In genomic region chr10:3905747-3906146, GRCm38 (mm10) we compare ENCODE assay signal across 18 mouse cellular contexts.
"Had no signal": no experiment of that assay in that cellular context is flagged by ENCODE, and none has a peak within 500 bp of the region (broad histone marks: within the 10 kb centered on the region; RNA-seq: fewer than 3 reads in every experiment).

No protein-coding gene starts in this region.

- H3K4me2 ChIP-seq: lung, embryonic 14.5 days; midbrain, embryonic 13.5 days; neural tube, embryonic 13.5 days; neural tube, embryonic 15.5 days had no signal

- H3K4me3 ChIP-seq: midbrain, embryonic 10.5 days; midbrain, embryonic 13.5 days; myocyte; neural tube, embryonic 13.5 days; neural tube, embryonic 15.5 days had no signal

- ATAC-seq: midbrain, embryonic 13.5 days; midbrain, embryonic 16.5 days had no signal

- H3K9ac ChIP-seq: liver, embryonic 14.5 days; lung, embryonic 14.5 days; midbrain, embryonic 13.5 days; neural tube, embryonic 13.5 days; neural tube, embryonic 15.5 days had no signal

- H3K4me1 ChIP-seq: midbrain, embryonic 10.5 days; midbrain, embryonic 13.5 days; neural tube, embryonic 13.5 days; neural tube, embryonic 15.5 days had no signal

- H3K9me3 ChIP-seq: midbrain, embryonic 10.5 days; midbrain, embryonic 13.5 days; neural tube, embryonic 13.5 days; neural tube, embryonic 15.5 days had no signal

- H3K36me3 ChIP-seq: midbrain, embryonic 13.5 days; neural tube, embryonic 13.5 days; neural tube, embryonic 15.5 days had no signal

- H3K27ac ChIP-seq: liver, embryonic 14.5 days; midbrain, embryonic 10.5 days; midbrain, embryonic 13.5 days; neural tube, embryonic 13.5 days; neural tube, embryonic 15.5 days had no signal

- H3K27me3 ChIP-seq: midbrain, embryonic 13.5 days; neural tube, embryonic 13.5 days; neural tube, embryonic 15.5 days had no signal

- DNase-seq: lung, adult 18-20 months; lung, embryonic 14.5 days; lung, postnatal 10 days; lung, postnatal 4 days; right cerebral cortex, adult 18-20 months; right cerebral cortex, postnatal 25 days; right cerebral cortex, postnatal 4 days; spleen, adult 18-20 months; thymus, adult 2 months; thymus, postnatal 14 days; thymus, postnatal 36 days had no signal
